Mouse (Mus musculus) intestine, embryonic 16.5 days (tissue): ENCODE measurements around the gene Klf4. TPM values are rescaled to one million over a fixed set of nuclear protein-coding genes. Genes with fewer than 3 reads are reported as not detected.

Source experiments
- ATAC-seq: fragments of 200-750 bp; cut with Nextera tagmentation; 2 replicates; pipeline ENCODE4 v1.8.0; 2017; ENCODE audit warnings: moderate TSS enrichment, moderate library complexity
- H3K27ac ChIP-seq: fragments of 300-500 bp; sonication (generic); 2 replicates; pipeline ENCODE4 v1.5.1; 2014; ENCODE audit warnings: mild to moderate bottlenecking, low read length
- H3K27me3 ChIP-seq: fragments of 300-500 bp; sonication (generic); replicated peaks from 2 replicates; pipeline ENCODE4 v1.6.1; 2014; ENCODE audit warnings: low read length, control low read depth, mixed read lengths; ENCODE audit not compliant: control insufficient read depth, insufficient read depth
- H3K36me3 ChIP-seq: fragments of 300-500 bp; sonication (generic); 2 replicates; pipeline ENCODE4 v1.6.1; 2014; ENCODE audit warnings: low read length, control low read depth; ENCODE audit not compliant: control insufficient read depth, insufficient read depth
- H3K4me1 ChIP-seq: fragments of 300-500 bp; sonication (generic); 2 replicates; pipeline ENCODE4 v1.6.1; 2014; ENCODE audit warnings: low read length, control low read depth, mixed read lengths; ENCODE audit not compliant: control insufficient read depth, insufficient read depth
- H3K4me2 ChIP-seq: fragments of 300-500 bp; sonication (generic); 2 replicates; pipeline ENCODE4 v1.6.1; 2014; ENCODE audit warnings: low read depth, low read length, control low read depth
- H3K4me3 ChIP-seq: fragments of 300-500 bp; sonication (generic); 2 replicates; pipeline ENCODE4 v1.5.1; 2014; ENCODE audit warnings: mild to moderate bottlenecking, low read length
- H3K9ac ChIP-seq: fragments of 300-500 bp; sonication (generic); 2 replicates; pipeline ENCODE4 v1.6.1; 2014; ENCODE audit warnings: low read depth, low read length
- H3K9me3 ChIP-seq: fragments of 300-500 bp; sonication (generic); 2 replicates; pipeline ENCODE4 v1.6.1; 2016; ENCODE audit warnings: low read length, control low read depth; ENCODE audit not compliant: control insufficient read depth
- WGBS: fragments of 180-500 bp; shearing (Covaris S2); extraction: QIAGEN DNeasy Blood & Tissue Kit; methylation state at CpG from one replicate; pipeline ENCODE4 v1.1.7; 2014; 5-methylcytosine and 5-hydroxymethylcytosine counted together
- polyA plus RNA-seq: library from polyadenylated mRNA; unstranded; fragments of >200 nt; fragmentation: Nextera tagmentation; extraction: Ambion mirVana; gene quantifications from 2 replicates; pipeline ENCODE4 v1.2.1, GENCODE M21; 2015

Klf4 gene
- 8.5 and 8.6 TPM in 2 replicates for polyA plus RNA-seq

DNA sequence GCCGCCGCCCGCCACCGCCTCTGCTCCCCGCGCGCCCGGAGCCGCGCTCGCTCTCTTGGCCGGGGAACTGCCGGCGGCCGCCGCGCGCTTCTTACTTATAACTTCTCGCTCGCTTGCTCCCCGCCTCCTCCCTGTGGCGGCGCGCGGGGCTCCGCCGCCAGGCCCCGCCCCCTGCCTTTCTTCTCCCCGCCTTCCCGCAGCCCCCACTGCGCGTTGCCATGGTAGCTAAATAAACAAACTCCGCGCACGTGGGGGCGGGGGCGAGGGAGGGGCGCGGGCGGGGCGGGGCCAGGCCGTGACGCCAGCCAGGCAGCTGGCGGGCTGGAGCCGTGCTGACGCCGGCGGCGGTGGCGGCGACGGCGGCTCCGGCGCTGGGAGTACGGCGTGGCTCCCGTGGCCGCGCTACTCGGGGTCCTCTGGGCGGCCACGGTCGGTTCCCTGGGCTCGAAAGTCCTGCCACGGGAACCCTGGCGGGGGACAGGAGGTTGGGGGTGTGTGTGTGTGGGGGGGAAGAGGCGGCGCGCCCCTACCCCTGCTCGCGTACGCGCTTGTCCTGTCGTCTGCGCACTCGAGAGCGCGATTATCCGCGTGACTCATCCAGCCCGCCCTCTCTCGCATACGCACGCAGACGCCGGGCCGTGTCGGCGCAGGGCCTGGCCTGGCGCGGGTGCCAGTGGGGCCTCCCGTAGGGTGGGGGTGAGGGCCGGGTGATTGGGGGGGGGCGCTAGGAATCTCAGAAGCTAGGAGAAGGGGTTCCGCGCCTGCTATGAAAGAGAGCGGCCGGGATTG, at the start of gene Klf4:
Gene Klf4, minus strand, starts transcription at position 60 of the 789 bp plus-strand sequence.
- H3K27ac ChIP-seq = peak within 1 kb of the TSS; percentile 77
- peak; percentile 90 for ATAC-seq
- H3K4me3 ChIP-seq = peak within 1 kb of the TSS; percentile 74
- H3K4me1 ChIP-seq = peaks cover 15% of the 10 kb centered on the region
- H3K9ac ChIP-seq = peak within 1 kb of the TSS; percentile 77
- WGBS = under 1% methylated on average over 87 of the region's 99 CpGs
- peak within 1 kb of the TSS; percentile 91 for H3K4me2 ChIP-seq
- H3K36me3 ChIP-seq = no peaks in the 10 kb centered on the region
- H3K9me3 ChIP-seq = no peaks in the 10 kb centered on the region
- H3K27me3 ChIP-seq = no peaks in the 10 kb centered on the region

DNA sequence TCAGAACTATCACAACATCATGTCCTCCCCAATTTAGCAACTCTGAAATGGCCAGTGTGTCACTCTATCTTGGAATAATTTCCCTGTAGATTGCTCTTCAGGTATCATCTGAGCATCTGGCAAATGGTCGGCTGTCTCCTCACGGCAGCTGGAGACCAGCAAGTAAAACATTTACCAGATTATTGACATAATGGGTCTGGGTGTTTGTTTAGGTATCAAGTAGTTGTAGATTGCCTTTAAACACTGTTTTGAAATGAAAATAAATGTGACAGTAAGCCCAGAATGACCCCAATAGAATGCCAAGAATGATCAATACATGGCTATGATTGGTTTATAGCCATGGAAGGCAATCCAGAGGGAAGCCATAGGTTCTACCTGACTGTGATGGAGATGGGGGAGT, 39.2 kb upstream of the Klf4 start:
- ATAC-seq = peak; percentile 63
- no peak overlapping the region for H3K27ac ChIP-seq

GRCm38 (mm10) chr4:55567986-55568385, 35.7 kb upstream of the Klf4 start:
- Histone ChIP-seq H3K27ac (no peak overlapping the region), H3K27me3 (no peaks in the 10 kb centered on the region), H3K4me2 (no peak overlapping the region), H3K9me3 (no peaks in the 10 kb centered on the region), H3K36me3 (no peaks in the 10 kb centered on the region), H3K9ac (no peak overlapping the region), H3K4me1 (no peaks in the 10 kb centered on the region), H3K4me3 (no peak overlapping the region)
- no peak for ATAC-seq
- WGBS = 72% methylated on average over 9 of the region's 9 CpGs

More for the DNA sequence above, 39.2 kb upstream of the Klf4 start:
- Histone ChIP-seq H3K4me2 (no peak overlapping the region), H3K9me3 (no peaks in the 10 kb centered on the region), H3K4me1 (no peaks in the 10 kb centered on the region), H3K4me3 (no peak overlapping the region), H3K36me3 (no peaks in the 10 kb centered on the region), H3K27me3 (no peaks in the 10 kb centered on the region), H3K9ac (no peak overlapping the region)
- 44% methylated on average over 2 of the region's 2 CpGs for WGBS

GRCm38 (mm10) chr4:55567575-55567974, 35.3 kb upstream of the Klf4 start:
- Histone ChIP-seq H3K27ac (no peak overlapping the region), H3K27me3 (no peaks in the 10 kb centered on the region), H3K4me2 (no peak overlapping the region), H3K36me3 (no peaks in the 10 kb centered on the region), H3K9me3 (no peaks in the 10 kb centered on the region), H3K9ac (no peak overlapping the region), H3K4me3 (no peak overlapping the region), H3K4me1 (no peaks in the 10 kb centered on the region)
- 78% methylated on average over 5 of the region's 5 CpGs for WGBS
- ATAC-seq = no peak

- Histone ChIP-seq H3K36me3 (no peaks in the 10 kb centered on the region), H3K4me1 (no peaks in the 10 kb centered on the region), H3K27me3 (no peaks in the 10 kb centered on the region), H3K9ac (no peak overlapping the region), H3K4me2 (no peak overlapping the region), H3K9me3 (no peaks in the 10 kb centered on the region), H3K27ac (no peak overlapping the region), H3K4me3 (no peak overlapping the region)
- WGBS = 87% methylated on average over 2 of the region's 2 CpGs
- no peak for ATAC-seq
These were observed 32.1 kb upstream of the Klf4 start for GRCm38 (mm10) chr4:55564317-55564716.

DNA sequence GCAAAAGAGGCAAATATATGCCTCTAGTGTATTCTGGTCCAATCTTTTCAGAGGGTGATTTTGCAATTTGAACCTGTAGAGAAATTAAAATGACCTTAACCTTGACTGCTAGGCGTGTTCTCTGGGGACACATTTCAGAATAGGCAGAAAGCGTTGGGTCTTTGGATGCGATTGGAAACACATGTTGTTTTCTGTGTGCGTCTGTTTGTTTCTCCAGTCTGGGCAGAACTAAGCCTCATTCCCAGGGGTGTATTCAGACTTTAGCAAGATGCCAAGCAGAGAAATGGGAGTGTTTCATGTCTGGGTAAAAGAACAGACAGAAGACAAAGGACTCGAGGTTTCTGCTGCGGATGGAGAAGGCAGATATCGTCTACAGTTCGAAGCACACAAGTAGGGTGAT, 30.8 kb upstream of the Klf4 start:
- ATAC-seq = no peak
- 80% methylated on average over 8 of the region's 8 CpGs for WGBS
- no peaks in the 10 kb centered on the region for H3K9me3 ChIP-seq
- no peaks in the 10 kb centered on the region for H3K27me3 ChIP-seq
- no peak overlapping the region for H3K9ac ChIP-seq
- H3K4me3 ChIP-seq = no peak overlapping the region
- no peaks in the 10 kb centered on the region for H3K4me1 ChIP-seq
- H3K27ac ChIP-seq = no peak overlapping the region
- no peaks in the 10 kb centered on the region for H3K36me3 ChIP-seq
- H3K4me2 ChIP-seq = no peak overlapping the region

- no peaks in the 10 kb centered on the region for H3K27me3 ChIP-seq
These were observed 29.8 kb upstream of the Klf4 start for GRCm38 (mm10) chr4:55562062-55562461.

DNA sequence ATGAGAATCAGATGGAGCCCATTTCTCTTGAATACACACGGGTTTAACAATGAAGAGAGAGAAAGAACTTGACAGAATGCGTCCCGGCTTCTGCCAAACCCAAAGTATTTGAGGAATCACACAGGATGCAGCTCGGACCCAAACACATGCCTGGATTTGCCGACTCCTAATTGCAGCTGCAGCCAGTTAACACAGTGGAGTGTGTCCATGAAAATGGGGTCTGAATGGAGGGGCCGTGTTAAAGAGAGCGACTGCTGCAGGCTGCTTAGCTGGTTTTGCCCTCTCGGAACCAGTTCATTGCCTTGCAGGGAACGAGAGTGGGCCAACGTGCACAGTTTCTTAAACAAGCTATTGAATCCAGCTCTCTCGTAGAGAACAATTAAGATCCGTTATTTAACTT, 14.6 kb upstream of the Klf4 start:
- WGBS = 79% methylated on average over 12 of the region's 12 CpGs
- Histone ChIP-seq H3K27ac (no peak overlapping the region), H3K9ac (no peak overlapping the region), H3K4me1 (no peaks in the 10 kb centered on the region), H3K4me3 (no peak overlapping the region), H3K9me3 (no peaks in the 10 kb centered on the region), H3K27me3 (no peaks in the 10 kb centered on the region), H3K36me3 (no peaks in the 10 kb centered on the region), H3K4me2 (no peak overlapping the region)
- no peak for ATAC-seq

More at GRCm38 (mm10) chr4:55562062-55562461, 29.8 kb upstream of the Klf4 start:
- Histone ChIP-seq H3K4me3 (no peak overlapping the region), H3K4me2 (no peak overlapping the region), H3K9me3 (no peaks in the 10 kb centered on the region), H3K27ac (no peak overlapping the region), H3K4me1 (no peaks in the 10 kb centered on the region), H3K36me3 (no peaks in the 10 kb centered on the region), H3K9ac (no peak overlapping the region)
- WGBS = 80% methylated on average over 3 of the region's 3 CpGs
- no peak for ATAC-seq

GRCm38 (mm10) chr4:55542753-55543152, 10.5 kb upstream of the Klf4 start:
- no peaks in the 10 kb centered on the region for H3K36me3 ChIP-seq
- H3K9ac ChIP-seq = no peak overlapping the region
- WGBS = 70% methylated on average over 2 of the region's 2 CpGs
- no peak overlapping the region for H3K4me2 ChIP-seq
- H3K9me3 ChIP-seq = no peaks in the 10 kb centered on the region
- no peak overlapping the region for H3K27ac ChIP-seq
- no peaks in the 10 kb centered on the region for H3K27me3 ChIP-seq
- H3K4me1 ChIP-seq = no peaks in the 10 kb centered on the region
- H3K4me3 ChIP-seq = no peak overlapping the region
- no peak for ATAC-seq

GRCm38 (mm10) chr4:55541654-55542053, 9.4 kb upstream of the Klf4 start:
- WGBS = 48% methylated on average over 4 of the region's 4 CpGs
- Histone ChIP-seq H3K27ac (no peak overlapping the region), H3K27me3 (no peaks in the 10 kb centered on the region), H3K9ac (no peak overlapping the region), H3K4me2 (no peak overlapping the region), H3K9me3 (no peaks in the 10 kb centered on the region), H3K36me3 (no peaks in the 10 kb centered on the region), H3K4me3 (no peak overlapping the region), H3K4me1 (no peaks in the 10 kb centered on the region)
- no peak for ATAC-seq
